Mouse (Mus musculus): ENCODE data around the gene Lpar2. TPM values are rescaled to one million over a fixed set of nuclear protein-coding genes. Genes with fewer than 3 reads are reported as not detected.

Lpar2 gene
- total and polyA plus RNA-seq, 3 experiments, result 0.77 to 2.8 TPM; not detected in 1

DNA sequence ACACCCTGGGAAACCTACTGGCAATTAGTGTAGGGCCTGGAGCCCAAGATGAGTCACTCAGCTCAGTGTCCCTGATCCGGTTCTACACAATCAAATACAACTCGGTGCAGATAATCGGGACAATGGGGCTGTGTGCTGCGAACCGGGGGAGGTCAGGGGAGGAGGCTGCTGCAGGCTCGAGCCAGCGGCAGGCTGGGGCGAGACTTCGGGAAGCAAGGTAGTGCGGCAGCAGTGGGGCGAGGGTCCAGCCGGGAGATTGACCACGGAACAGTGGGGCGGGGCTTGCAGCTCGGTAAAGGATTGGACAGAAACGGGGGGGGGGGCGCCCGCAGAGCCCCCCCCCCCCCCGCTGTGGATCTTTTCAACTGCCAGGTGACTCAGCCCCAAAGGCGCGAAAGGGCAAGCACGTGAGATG, 251 bp upstream of the Lpar2 start:
- H3K4me3 ChIP-seq (ENCODE audit: control insufficient read depth in 1 of 2, insufficient read depth in 1 of 2, low read depth in 2 of 2, low read length in 2 of 2), result peak overlapping the region; percentile 26 to 30; a peak in 3 of 4 replicates
- H3K27me3 ChIP-seq (ENCODE audit: control insufficient read depth in 1 of 2, insufficient read depth in 2 of 2, low read length in 2 of 2), result no peaks in the 10 kb centered on the region
- peak; percentile 43 for DNase-seq (ENCODE audit: low read depth, low spot score)
- no peaks in the 10 kb centered on the region for H3K9me3 ChIP-seq (replicated peaks; ENCODE audit: insufficient read depth, low read length)
- H3K79me2 ChIP-seq (ENCODE audit: control insufficient read depth, insufficient read depth, low read length, poor library complexity), result no peaks in the 10 kb centered on the region; the same call in 1 of the 2 replicates
- H3K36me3 ChIP-seq (ENCODE audit: control insufficient read depth in 1 of 2, insufficient read depth in 2 of 2, low read length in 2 of 2), result no peaks in the 10 kb centered on the region; a peak in 1 of 4 replicates
- 0 out of 2 replicates have a peak, but pooled peaks have one; percentile 9 for TF ChIP-seq BHLHE40 (IDR thresholded peaks at IDR 0.05; ENCODE audit: borderline replicate concordance, low read depth, low read length)
- TF ChIP-seq NELFE (IDR thresholded peaks at IDR 0.05; ENCODE audit: low read depth, low read length), result no peak
- TF ChIP-seq ZNF384 (IDR thresholded peaks at IDR 0.05; ENCODE audit: low read depth, low read length), result no peak
- TF ChIP-seq POLR2A (IDR thresholded peaks at IDR 0.05; ENCODE audit: control insufficient read depth in 1 of 2, insufficient read depth in 1 of 2, low read depth in 1 of 2, low read length in 2 of 2, poor library complexity in 1 of 2), result 0 out of 4 replicates have a peak, but pooled peaks of 1 of the 2 experiments have one; percentile 21
- TF ChIP-seq POLR2AphosphoS2 (IDR thresholded peaks at IDR 0.05; ENCODE audit: low read length), result no peak
- peak overlapping the region; percentile 16; the same call in 1 of the 2 replicates for H3K27ac ChIP-seq (ENCODE audit: control insufficient read depth, low read depth, low read length)
- H3K9ac ChIP-seq (ENCODE audit: control insufficient read depth, low read depth, low read length, poor library complexity, severe bottlenecking), result peak overlapping the region; percentile 55
- H3K4me1 ChIP-seq (ENCODE audit: control insufficient read depth in 1 of 2, insufficient read depth in 2 of 2, low read length in 2 of 2), result 0 out of 4 replicates have a peak, but pooled peaks cover 0 to 2% of the 10 kb centered on the region in 2 experiments

DNA sequence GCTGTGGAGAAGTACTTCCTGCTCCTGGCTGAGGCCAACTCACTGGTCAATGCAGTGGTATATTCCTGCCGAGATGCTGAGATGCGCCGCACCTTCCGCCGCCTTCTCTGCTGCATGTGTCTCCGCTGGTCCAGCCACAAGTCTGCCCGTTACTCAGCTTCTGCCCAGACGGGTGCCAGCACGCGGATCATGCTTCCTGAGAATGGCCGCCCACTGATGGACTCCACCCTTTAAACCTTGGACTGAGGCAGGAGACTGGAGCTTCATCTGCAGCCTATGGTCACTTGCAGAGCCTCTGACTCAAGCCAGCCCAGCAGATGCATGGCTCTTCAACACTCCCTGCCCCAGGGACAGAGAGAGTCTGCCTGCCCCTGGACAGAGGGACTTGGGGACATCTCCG, 4.1 kb downstream of the Lpar2 start:
- no peak overlapping the region for H3K9ac ChIP-seq (ENCODE audit: control insufficient read depth, low read depth, low read length, poor library complexity, severe bottlenecking)
- H3K27me3 ChIP-seq (ENCODE audit: control insufficient read depth in 1 of 2, insufficient read depth in 2 of 2, low read length in 2 of 2), result no peaks in the 10 kb centered on the region
- no peak for TF ChIP-seq HCFC1 (IDR thresholded peaks at IDR 0.05; ENCODE audit: low read depth, low read length)
- TF ChIP-seq GABPA (IDR thresholded peaks at IDR 0.05; ENCODE audit: low read depth, low read length), result no peak
- TF ChIP-seq ZKSCAN1 (IDR thresholded peaks at IDR 0.05; ENCODE audit: low read depth, low read length), result no peak
- TF ChIP-seq ZNF384 (IDR thresholded peaks at IDR 0.05; ENCODE audit: low read depth, low read length), result no peak
- TF ChIP-seq TAL1 (IDR thresholded peaks at IDR 0.05; ENCODE audit: low read length), result no peak
- no peak for TF ChIP-seq ELF1 (IDR thresholded peaks at IDR 0.05; ENCODE audit: low read depth, low read length)
- TF ChIP-seq SIN3A (IDR thresholded peaks at IDR 0.05; ENCODE audit: low read length), result no peak
- TF ChIP-seq POLR2AphosphoS5 (IDR thresholded peaks at IDR 0.05; ENCODE audit: borderline replicate concordance, low read depth, low read length), result no peak
- TF ChIP-seq SMC3 (IDR thresholded peaks at IDR 0.05; ENCODE audit: low read depth, low read length), result no peak
- no peak for TF ChIP-seq KAT2A (conservative IDR thresholded peaks at IDR 0.05; ENCODE audit: low read depth, low read length)
- TF ChIP-seq TBP (IDR thresholded peaks at IDR 0.05; ENCODE audit: low read depth, low read length), result no peak
- no peak for TF ChIP-seq ETS1 (IDR thresholded peaks at IDR 0.05; ENCODE audit: low read depth, low read length)
- TF ChIP-seq USF1 (IDR thresholded peaks at IDR 0.05; ENCODE audit: low read depth, low read length), result no peak
- TF ChIP-seq MEF2A (IDR thresholded peaks at IDR 0.05; ENCODE audit: extremely low read depth, insufficient replicate concordance, low read depth, low read length, poor library complexity, severe bottlenecking), result no peak
- no peak for TF ChIP-seq MAZ (IDR thresholded peaks at IDR 0.05; ENCODE audit: low read depth, low read length)
- no peak for TF ChIP-seq JUND (IDR thresholded peaks at IDR 0.05; ENCODE audit: low read depth, low read length)
- TF ChIP-seq MAX (IDR thresholded peaks at IDR 0.05; ENCODE audit: low read length), result no peak
- no peak for TF ChIP-seq MYB (IDR thresholded peaks at IDR 0.05; ENCODE audit: low read depth, low read length)
- H3K9me3 ChIP-seq (replicated peaks; ENCODE audit: insufficient read depth, low read length), result no peaks in the 10 kb centered on the region
- H3K27ac ChIP-seq (ENCODE audit: control insufficient read depth, low read depth, low read length), result no peak overlapping the region
- no peak overlapping the region for H3K4me3 ChIP-seq (ENCODE audit: control insufficient read depth in 1 of 2, insufficient read depth in 1 of 2, low read depth in 2 of 2, low read length in 2 of 2)
- no peak for DNase-seq (ENCODE audit: low read depth, low spot score)
- peaks cover 0 to 3% of the 10 kb centered on the region in 2 experiments; a peak in 1 of 4 replicates for H3K36me3 ChIP-seq (ENCODE audit: control insufficient read depth in 1 of 2, insufficient read depth in 2 of 2, low read length in 2 of 2)
- H3K4me1 ChIP-seq (ENCODE audit: control insufficient read depth in 1 of 2, insufficient read depth in 2 of 2, low read length in 2 of 2), result peaks cover 6 to 11% of the 10 kb centered on the region in 2 experiments; a peak in 3 of 4 replicates
- H3K79me2 ChIP-seq (ENCODE audit: control insufficient read depth, insufficient read depth, low read length, poor library complexity), result no peaks in the 10 kb centered on the region; the same call in 1 of the 2 replicates

All from MEL (cell line).